15 mouse cellular contexts compared by ENCODE assay signal in genomic region chr7:36247356-36247755, GRCm38 (mm10).
DNase-seq lines count a peak whose midpoint lies in the region; ATAC-seq and TF ChIP-seq lines count a peak whose summit lies in the region.
"Had no signal": no experiment of that assay in that cellular context is flagged by ENCODE, and none has a peak within 500 bp of the region (broad histone marks: within the 10 kb centered on the region; RNA-seq: fewer than 3 reads in every experiment).

No protein-coding gene starts in this region.

- no peak for TF ChIP-seq CTCF in liver, adult 2 months (IDR thresholded peaks at IDR 0.05; ENCODE audit: low read depth, low read length)

- no peaks in the 10 kb centered on the region for H3K9me3 ChIP-seq in stomach, embryonic 16.5 days (replicated peaks; ENCODE audit: control insufficient read depth, low read length)
- H3K9me3 ChIP-seq: liver, embryonic 12.5 days; neural tube, embryonic 13.5 days had no signal

- no peaks in the 10 kb centered on the region for H3K79me2 ChIP-seq in liver, adult 2 months (ENCODE audit: control insufficient read depth, insufficient read depth, low read length)

- peak; percentile 66; the same call in 1 of the 2 replicates for ATAC-seq in stomach, embryonic 16.5 days (ENCODE audit: insufficient read depth, low FRiP score)
- ATAC-seq: intestine, postnatal 0 days; liver, embryonic 12.5 days had no signal

- no peak overlapping the region for H3K9ac ChIP-seq in liver, adult 2 months (ENCODE audit: low read depth, low read length)
- H3K9ac ChIP-seq in stomach, embryonic 16.5 days (ENCODE audit: low read length) = no peak overlapping the region
- H3K9ac ChIP-seq: liver, embryonic 12.5 days; neural tube, embryonic 13.5 days had no signal

- H3K4me1 ChIP-seq in liver, adult 2 months (ENCODE audit: control insufficient read depth, insufficient read depth, low read length) = no peaks in the 10 kb centered on the region
- H3K4me1 ChIP-seq in stomach, embryonic 16.5 days (ENCODE audit: control insufficient read depth, insufficient read depth, low read length) = no peaks in the 10 kb centered on the region
- H3K4me1 ChIP-seq: liver, embryonic 12.5 days had no signal

- H3K36me3 ChIP-seq in liver, adult 2 months (ENCODE audit: control insufficient read depth, insufficient read depth, low read length) = no peaks in the 10 kb centered on the region
- no peaks in the 10 kb centered on the region for H3K36me3 ChIP-seq in stomach, embryonic 16.5 days (ENCODE audit: control insufficient read depth, insufficient read depth, low read length)
- H3K36me3 ChIP-seq: liver, embryonic 12.5 days; neural tube, embryonic 13.5 days had no signal

- H3K27ac ChIP-seq in liver, adult 2 months (replicated peaks; ENCODE audit: insufficient read depth, low read depth, low read length) = no peak overlapping the region
- no peak overlapping the region for H3K27ac ChIP-seq in stomach, embryonic 16.5 days (ENCODE audit: low read length)
- H3K27ac ChIP-seq: left cerebral cortex, adult 2 months; liver, embryonic 12.5 days; neural tube, embryonic 13.5 days had no signal

- no peak overlapping the region for H3K4me2 ChIP-seq in stomach, embryonic 16.5 days (ENCODE audit: low read depth, low read length)
- H3K4me2 ChIP-seq: liver, embryonic 12.5 days; neural tube, embryonic 13.5 days had no signal

- H3K27me3 ChIP-seq in liver, adult 2 months (ENCODE audit: control insufficient read depth, insufficient read depth, low read length) = no peaks in the 10 kb centered on the region
- H3K27me3 ChIP-seq in stomach, embryonic 16.5 days (ENCODE audit: control insufficient read depth, insufficient read depth, low read length) = no peaks in the 10 kb centered on the region
- H3K27me3 ChIP-seq: liver, embryonic 12.5 days; neural tube, embryonic 13.5 days had no signal

- peak; percentile 9 for DNase-seq in gastrocnemius, postnatal 25 days
- no peak for DNase-seq in gastrocnemius, postnatal 4 days (ENCODE audit: low spot score in 2 of 2)
- peak; percentile 15 for DNase-seq in liver, adult 2 months (ENCODE audit: extremely low read depth, low read depth, low spot score)
- DNase-seq in liver = no peak
- DNase-seq in lung, postnatal 10 days = peak; percentile 61
- DNase-seq in thymus, postnatal 36 days = no peak
- DNase-seq in layer of hippocampus, adult 18-20 months (ENCODE audit: low spot score in 2 of 2) = no peak
- DNase-seq: cerebellum, adult 18-20 months; right cerebral cortex, adult 18-20 months; thymus, adult 2 months had no signal

- no peak for TF ChIP-seq POLR2A in liver, adult 2 months (IDR thresholded peaks at IDR 0.05; ENCODE audit: extremely low read depth, insufficient read depth, low read length)

- no peak overlapping the region for H3K4me3 ChIP-seq in liver, adult 2 months (ENCODE audit: insufficient read depth, low read depth, low read length)
- H3K4me3 ChIP-seq in stomach, embryonic 16.5 days (replicated peaks; ENCODE audit: low read length) = no peak overlapping the region
- H3K4me3 ChIP-seq: left cerebral cortex, adult 2 months; liver, embryonic 12.5 days; neural tube, embryonic 13.5 days had no signal

Comparison
In these comparisons a context has a peak if more than half of its experiments do, and no peak if none do; other contexts are left out.
1. DNase-seq: peak in gastrocnemius, postnatal 25 days (single experiment), liver, adult 2 months (single experiment) and lung, postnatal 10 days (single experiment); none in gastrocnemius, postnatal 4 days (0 of 2), liver (single experiment), thymus, postnatal 36 days (0 of 2) and layer of hippocampus, adult 18-20 months (0 of 2).